Mouse (Mus musculus): ENCODE results near the gene Popdc3. TPM values are rescaled to one million over a fixed set of nuclear protein-coding genes. Genes with fewer than 3 reads are reported as not detected.
A peak's percentile ranks its signal among the peaks of the same experiment; 100 is the strongest.

Gene Popdc3
- polyA plus RNA-seq, 1 experiment from 2014 or later, result 1.2 TPM

DNA sequence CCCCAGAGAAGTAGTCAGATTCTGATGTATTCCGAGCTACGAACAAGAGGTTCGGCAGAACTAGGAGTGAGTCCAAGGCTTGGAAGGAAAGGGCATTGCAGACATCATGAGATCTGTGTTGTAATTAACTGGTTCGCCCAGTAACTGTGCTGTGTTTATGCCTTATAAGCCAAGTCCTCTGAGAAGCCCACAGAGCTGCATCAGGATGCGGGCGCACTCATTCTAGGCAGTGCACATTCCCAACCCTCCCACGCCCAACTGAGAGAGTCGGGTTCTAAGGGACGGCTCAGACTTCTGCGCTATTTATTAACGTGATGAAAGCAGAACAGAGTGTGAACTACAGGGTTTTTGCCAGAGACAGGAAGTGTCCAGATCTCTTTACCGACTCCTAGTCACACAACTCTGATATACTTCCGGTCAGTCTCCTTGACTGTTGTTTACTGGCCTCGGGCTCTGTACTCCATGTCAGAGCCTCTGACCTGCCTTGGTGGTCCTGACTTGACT lies 23.3 kb upstream of the Popdc3 start:
- peaks cover 99% of the 10 kb centered on the region for H3K36me3 ChIP-seq
- no peaks in the 10 kb centered on the region for H3K27me3 ChIP-seq (ENCODE audit: low read depth, poor library complexity, severe bottlenecking)
- 0 out of 2 replicates have a peak, but pooled peaks cover 4% of the 10 kb centered on the region for H3K4me1 ChIP-seq
- DNase-seq (ENCODE audit: low spot score), result no peak
- 94% methylated on average over 14 of the region's 14 CpGs for WGBS
- H3K4me3 ChIP-seq, result no peak overlapping the region
- no peak overlapping the region for H3K27ac ChIP-seq
- no peaks in the 10 kb centered on the region for H3K9me3 ChIP-seq (replicated peaks)

DNA sequence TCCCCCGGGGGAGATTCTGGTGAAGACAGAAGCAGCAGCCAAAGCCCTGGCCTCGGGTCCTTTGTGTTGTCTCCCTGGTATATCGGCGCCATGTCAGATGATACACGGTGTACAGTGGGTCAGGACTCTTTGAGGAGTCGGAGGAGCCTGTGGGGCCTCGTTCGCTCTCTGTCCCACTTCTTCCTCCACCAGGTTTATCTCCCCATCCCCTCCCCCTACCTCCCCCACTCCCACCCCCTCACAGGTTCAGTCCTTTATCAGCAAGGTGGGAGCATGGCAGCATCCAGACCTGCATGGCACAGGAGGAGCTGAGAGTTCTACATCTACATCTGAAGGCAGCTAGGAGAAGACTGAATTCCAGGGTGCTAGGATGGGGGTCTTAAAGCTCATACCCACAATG lies 12.0 kb upstream of the Popdc3 start:
- Histone ChIP-seq H3K4me1 (no peaks in the 10 kb centered on the region), H3K36me3 (peaks cover 3% of the 10 kb centered on the region; the same call in 1 of the 2 replicates), H3K9me3 (replicated peaks) (no peaks in the 10 kb centered on the region), H3K27ac (no peak overlapping the region), H3K4me3 (no peak overlapping the region), H3K27me3 (ENCODE audit: low read depth, poor library complexity, severe bottlenecking) (no peaks in the 10 kb centered on the region)
- no peak for DNase-seq (ENCODE audit: low spot score)
- 95% methylated on average over 8 of the region's 8 CpGs for WGBS

DNA sequence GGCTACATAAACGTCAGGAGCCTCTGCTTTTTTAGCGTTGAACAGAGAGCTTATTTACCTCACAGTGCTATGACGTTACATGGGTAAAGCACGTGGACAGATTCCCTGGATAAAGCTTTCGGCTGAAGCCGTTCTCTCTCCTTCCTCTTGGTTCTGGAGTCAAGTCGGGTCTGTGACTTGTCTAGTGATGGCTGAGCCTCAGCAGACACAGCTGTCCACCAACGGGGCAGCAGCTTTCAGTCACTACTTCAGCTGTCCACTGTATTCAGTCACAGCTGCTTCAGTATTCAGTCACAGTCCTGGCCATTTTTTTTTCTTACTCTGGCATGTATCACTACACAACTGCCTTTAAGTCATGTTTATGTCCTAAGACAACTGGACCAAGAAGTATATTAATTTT lies 4.0 kb upstream of the Popdc3 start:
- DNase-seq (ENCODE audit: low spot score), result no peak

DNA sequence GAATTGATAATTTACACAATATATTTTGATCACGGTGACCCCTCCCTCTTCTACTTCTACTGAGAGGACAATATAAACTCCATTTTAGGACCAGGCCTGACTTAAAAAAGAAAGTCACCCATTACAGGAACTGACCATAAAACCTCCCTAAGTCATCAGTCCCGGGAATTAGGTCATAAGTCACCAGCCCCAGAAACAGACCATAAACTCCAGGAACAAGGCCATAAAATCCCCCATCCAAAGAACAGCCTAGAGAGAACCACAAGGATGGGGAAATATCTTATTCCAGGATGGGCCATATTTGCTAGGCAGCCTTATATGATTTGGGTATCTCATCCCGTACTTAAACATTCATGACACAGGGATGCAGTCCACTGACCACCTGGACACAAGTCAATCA lies 3.6 kb upstream of the Popdc3 start:
- Histone ChIP-seq H3K27ac (no peak overlapping the region), H3K36me3 (no peaks in the 10 kb centered on the region), H3K4me1 (peaks cover 13% of the 10 kb centered on the region), H3K27me3 (ENCODE audit: low read depth, poor library complexity, severe bottlenecking) (no peaks in the 10 kb centered on the region), H3K4me3 (no peak overlapping the region), H3K9me3 (replicated peaks) (0 out of 2 replicates have a peak, but pooled peaks cover 2% of the 10 kb centered on the region)
- WGBS, result 66% methylated on average over 3 of the region's 3 CpGs
- DNase-seq (ENCODE audit: low spot score), result no peak

More for the DNA sequence above, 4.0 kb upstream of the Popdc3 start:
- Histone ChIP-seq H3K27me3 (ENCODE audit: low read depth, poor library complexity, severe bottlenecking) (no peaks in the 10 kb centered on the region), H3K4me1 (peaks cover 13% of the 10 kb centered on the region), H3K36me3 (no peaks in the 10 kb centered on the region), H3K27ac (peak overlapping the region; percentile 58; the same call in 1 of the 2 replicates), H3K4me3 (no peak overlapping the region), H3K9me3 (replicated peaks) (0 out of 2 replicates have a peak, but pooled peaks cover 2% of the 10 kb centered on the region)
- whole genome bisulfite sequencing, result 74% methylated on average over 8 of the region's 8 CpGs

DNA sequence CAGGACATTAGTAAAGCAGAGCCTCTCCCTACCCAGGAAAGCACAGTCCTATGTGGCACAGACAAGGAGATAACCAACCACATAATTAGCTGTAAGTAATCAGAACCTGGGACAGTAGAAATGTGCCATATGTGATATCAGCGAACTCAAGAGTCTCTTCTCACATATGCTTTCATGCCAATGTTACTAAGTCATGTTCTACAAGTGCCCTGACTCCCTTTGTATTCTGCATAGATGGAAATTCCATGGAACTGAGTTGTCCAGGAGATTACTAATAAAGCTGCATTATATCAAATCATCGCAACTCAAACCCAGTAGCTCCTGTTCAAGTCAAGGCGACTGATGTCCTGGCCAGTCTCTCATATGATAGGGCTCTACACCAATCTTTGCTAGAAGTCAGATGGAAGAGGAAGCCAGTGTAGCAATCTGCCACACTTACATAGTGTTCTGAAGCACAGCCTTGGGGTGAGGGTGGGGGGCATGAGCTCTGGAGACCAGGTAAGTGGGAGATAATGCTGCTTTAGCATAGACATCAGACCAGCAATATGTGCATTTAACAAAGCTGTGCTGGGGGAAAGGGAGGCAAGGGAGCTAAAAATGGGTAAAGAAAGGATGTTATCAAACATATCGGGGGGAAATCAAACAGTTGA lies 2.9 kb downstream of the Popdc3 start:
- no peak overlapping the region for H3K4me3 ChIP-seq
- H3K9me3 ChIP-seq (replicated peaks), result no peaks in the 10 kb centered on the region
- no peaks in the 10 kb centered on the region for H3K36me3 ChIP-seq
- WGBS, result 95% methylated on average over 4 of the region's 4 CpGs
- no peak overlapping the region for H3K27ac ChIP-seq
- DNase-seq (ENCODE audit: low spot score), result no peak
- H3K27me3 ChIP-seq (ENCODE audit: low read depth, poor library complexity, severe bottlenecking), result no peaks in the 10 kb centered on the region
- H3K4me1 ChIP-seq, result no peaks in the 10 kb centered on the region

DNA sequence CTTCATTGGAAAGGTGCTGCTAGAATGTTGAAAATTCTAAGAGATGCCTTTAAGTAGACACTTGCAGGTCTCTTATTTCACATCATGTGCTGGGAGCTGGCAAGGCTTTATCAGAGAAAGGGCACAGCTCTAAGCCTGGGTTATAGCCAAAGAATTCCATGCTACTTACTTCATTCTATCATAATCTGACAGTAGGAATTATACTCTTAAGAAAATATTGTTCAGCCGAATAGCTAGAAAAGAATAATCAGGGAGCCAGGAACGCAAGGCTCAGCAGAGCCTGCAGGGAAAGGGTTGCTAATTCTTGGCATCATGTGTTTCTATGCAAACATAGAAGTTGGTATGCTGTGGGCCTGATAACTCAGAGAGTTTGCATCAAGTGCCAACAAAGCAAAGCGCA lies 3.4 kb downstream of the Popdc3 start:
- no peaks in the 10 kb centered on the region for H3K4me1 ChIP-seq
- no peaks in the 10 kb centered on the region for H3K36me3 ChIP-seq
- H3K9me3 ChIP-seq (replicated peaks), result no peaks in the 10 kb centered on the region
- no peak overlapping the region for H3K4me3 ChIP-seq
- no peak overlapping the region for H3K27ac ChIP-seq
- no peak for DNase-seq (ENCODE audit: low spot score)
- 92% methylated on average over 3 of the region's 3 CpGs for WGBS
- no peaks in the 10 kb centered on the region for H3K27me3 ChIP-seq (ENCODE audit: low read depth, poor library complexity, severe bottlenecking)

DNA sequence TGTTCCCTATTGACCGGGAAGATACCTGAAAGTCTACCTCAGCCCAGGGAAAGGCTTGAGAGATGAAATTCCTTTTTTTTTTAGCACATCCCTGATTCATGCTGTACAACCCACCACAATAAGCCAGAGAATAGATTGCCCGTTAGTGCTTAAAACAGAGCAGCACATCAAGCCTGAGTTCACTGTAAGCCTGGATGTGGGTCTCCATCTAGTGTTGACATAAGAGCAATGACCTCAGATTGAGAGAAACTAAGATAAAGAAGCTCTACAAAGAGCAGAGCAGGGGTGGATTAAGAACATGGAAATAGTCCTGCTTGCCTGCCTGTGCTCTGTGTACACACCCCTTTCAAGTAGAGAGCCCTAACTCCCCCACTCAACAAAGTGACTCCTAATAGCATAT lies 7.6 kb downstream of the Popdc3 start:
- no peak overlapping the region for H3K4me3 ChIP-seq
- no peaks in the 10 kb centered on the region for H3K9me3 ChIP-seq (replicated peaks)
- 93% methylated on average over 2 of the region's 2 CpGs for WGBS
- no peak overlapping the region for H3K27ac ChIP-seq
- no peaks in the 10 kb centered on the region for H3K36me3 ChIP-seq
- H3K4me1 ChIP-seq, result peaks cover 8% of the 10 kb centered on the region; the same call in 1 of the 2 replicates
- no peaks in the 10 kb centered on the region for H3K27me3 ChIP-seq (ENCODE audit: low read depth, poor library complexity, severe bottlenecking)
- DNase-seq (ENCODE audit: low spot score), result no peak

DNA sequence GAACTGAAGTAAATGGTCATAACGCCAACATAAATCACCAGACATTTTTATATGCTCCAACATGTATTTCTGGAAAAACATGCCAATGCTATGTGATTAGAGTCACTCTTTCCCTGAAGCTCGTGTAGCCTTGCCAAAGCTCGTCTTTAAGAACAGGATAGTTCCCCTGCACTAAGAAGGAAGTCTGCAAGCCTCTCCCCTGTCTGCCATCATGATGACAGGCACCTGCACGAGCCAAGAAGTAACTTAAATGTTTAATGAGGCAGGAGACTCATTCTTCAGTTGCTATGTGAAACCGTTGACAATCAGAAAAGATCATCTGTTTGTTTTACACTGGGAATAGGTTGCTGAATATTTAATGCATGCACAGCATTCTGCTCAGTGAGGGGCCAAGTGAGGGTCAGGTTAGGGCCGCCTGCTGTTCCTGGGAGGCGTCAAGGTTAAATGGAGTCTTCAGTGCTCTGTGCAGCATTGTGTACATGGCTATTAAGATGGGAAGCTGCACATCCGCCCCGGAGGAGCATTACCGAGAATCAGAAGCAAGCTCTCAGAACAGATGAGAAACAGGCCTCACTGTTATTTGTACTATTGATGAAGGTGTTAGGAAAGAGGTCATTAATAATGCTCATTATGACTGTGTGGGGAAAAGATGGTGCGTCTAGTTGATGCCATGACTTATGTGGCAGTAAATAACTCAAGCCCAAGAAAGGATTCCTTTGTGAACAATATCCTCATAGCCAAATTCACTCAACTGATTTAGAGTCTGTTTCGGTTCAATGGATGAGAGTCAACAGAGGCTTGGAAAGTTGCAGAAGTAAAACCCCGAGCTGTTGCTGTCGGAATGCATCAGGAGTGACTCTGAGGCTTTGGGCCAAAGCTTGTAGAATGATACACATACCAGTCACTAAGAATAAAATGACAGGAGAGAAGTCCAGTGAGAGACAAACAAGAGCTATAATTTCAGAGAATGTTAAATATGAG lies 15.7 kb downstream of the Popdc3 start:
- Histone ChIP-seq H3K9me3 (replicated peaks) (no peaks in the 10 kb centered on the region), H3K4me1 (peaks cover 28% of the 10 kb centered on the region), H3K27ac (no peak overlapping the region; the same call in 1 of the 2 replicates), H3K4me3 (no peak overlapping the region), H3K36me3 (no peaks in the 10 kb centered on the region), H3K27me3 (ENCODE audit: low read depth, poor library complexity, severe bottlenecking) (no peaks in the 10 kb centered on the region)
- DNase-seq (ENCODE audit: low spot score), result no peak
- WGBS, result 54% methylated on average over 14 of the region's 14 CpGs

DNA sequence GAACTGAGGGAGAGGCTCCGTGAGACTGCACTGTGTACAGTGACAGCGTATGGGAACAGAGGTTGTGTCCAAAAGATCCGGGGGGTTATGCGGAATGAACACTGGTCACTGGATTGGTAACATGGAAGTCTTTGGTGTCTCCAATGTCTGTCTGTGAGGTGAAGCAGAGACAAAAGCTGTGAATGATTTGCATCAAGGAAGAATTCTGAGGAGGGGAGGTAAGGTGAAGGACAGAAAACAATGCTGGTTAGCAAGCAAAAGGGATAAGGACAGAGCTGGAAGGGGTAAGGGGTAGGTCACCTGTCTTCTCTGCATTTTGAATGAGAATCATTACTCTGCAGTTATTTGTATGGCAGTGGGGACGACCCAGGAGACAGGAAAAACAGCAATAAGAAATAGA lies 16.6 kb downstream of the Popdc3 start:
- DNase-seq (ENCODE audit: low spot score), result no peak
- WGBS, result 86% methylated on average over 5 of the region's 5 CpGs
- H3K4me3 ChIP-seq, result no peak overlapping the region
- H3K27me3 ChIP-seq (ENCODE audit: low read depth, poor library complexity, severe bottlenecking), result no peaks in the 10 kb centered on the region
- H3K27ac ChIP-seq, result peak overlapping the region; percentile 39; the same call in 1 of the 2 replicates
- no peaks in the 10 kb centered on the region for H3K36me3 ChIP-seq
- no peaks in the 10 kb centered on the region for H3K9me3 ChIP-seq (replicated peaks)
- peaks cover 22% of the 10 kb centered on the region for H3K4me1 ChIP-seq

DNA sequence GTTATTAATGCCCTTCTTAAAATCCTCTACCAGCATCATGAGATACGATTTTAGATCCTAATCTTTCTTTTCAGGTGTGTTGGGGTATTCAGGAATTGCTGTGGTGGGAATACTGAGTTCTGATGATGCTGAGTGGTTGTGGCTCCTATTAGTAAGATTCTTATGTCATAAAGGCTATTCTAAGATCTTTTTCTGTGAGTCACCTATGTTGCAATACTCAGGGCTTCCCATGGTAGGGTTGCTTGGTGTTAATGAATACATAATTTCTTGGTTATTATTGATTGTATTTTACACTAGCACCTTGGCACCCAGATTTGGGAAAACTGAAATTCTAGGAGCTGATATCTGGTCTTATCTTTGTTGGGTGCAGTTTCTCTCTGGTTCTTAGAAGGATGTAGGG lies 26.7 kb downstream of the Popdc3 start:
- DNase-seq (ENCODE audit: low spot score), result no peak
- WGBS, result 56% methylated on average over 1 of the region's 1 CpGs
- Histone ChIP-seq H3K4me3 (no peak overlapping the region), H3K4me1 (no peaks in the 10 kb centered on the region), H3K27me3 (ENCODE audit: low read depth, poor library complexity, severe bottlenecking) (no peaks in the 10 kb centered on the region), H3K36me3 (no peaks in the 10 kb centered on the region), H3K27ac (no peak overlapping the region), H3K9me3 (replicated peaks) (no peaks in the 10 kb centered on the region)

DNA sequence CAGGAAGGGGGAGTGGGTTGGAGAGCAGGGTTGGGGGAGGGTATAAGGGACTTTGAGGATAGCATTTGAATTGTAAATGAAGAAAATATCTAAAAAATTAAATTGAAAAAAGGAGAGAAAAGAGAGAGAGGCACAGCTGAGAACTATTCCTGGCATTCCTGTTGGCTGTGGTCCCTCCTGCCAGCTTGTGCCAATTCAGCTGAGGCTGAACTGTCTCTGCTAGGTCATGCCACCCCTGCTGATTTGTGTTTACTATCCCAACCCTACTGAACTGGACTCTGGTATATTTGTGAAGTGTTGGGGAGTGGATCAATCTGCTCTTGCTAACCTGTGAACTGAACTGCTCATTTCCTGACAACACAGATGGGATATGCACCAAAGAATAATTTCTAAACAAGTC lies 32.3 kb downstream of the Popdc3 start:
- DNase-seq (ENCODE audit: low spot score), result no peak
- Histone ChIP-seq H3K4me1 (no peaks in the 10 kb centered on the region), H3K27me3 (ENCODE audit: low read depth, poor library complexity, severe bottlenecking) (no peaks in the 10 kb centered on the region), H3K27ac (no peak overlapping the region), H3K9me3 (replicated peaks) (no peaks in the 10 kb centered on the region), H3K36me3 (no peaks in the 10 kb centered on the region), H3K4me3 (no peak overlapping the region)

DNA sequence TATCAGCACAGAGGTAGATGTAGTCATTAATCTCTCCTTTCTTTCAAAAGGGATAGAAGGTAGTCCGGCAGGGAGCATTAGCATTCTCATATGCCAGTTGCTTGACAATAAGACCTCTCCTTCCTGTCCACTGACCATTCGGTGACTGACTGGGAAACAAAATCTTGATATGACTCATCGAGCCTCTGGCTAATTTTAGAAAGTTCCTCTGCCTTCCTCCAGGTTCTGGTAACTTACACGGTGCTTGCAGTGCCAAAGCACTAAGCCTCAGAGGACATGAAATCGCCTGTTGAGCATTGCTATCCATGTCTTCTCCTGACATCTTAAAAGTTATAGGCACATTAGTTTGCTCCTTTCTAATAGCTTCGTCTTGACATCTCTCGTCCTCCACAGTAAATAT lies 38.8 kb downstream of the Popdc3 start:
- DNase-seq (ENCODE audit: low spot score), result no peak

DNA sequence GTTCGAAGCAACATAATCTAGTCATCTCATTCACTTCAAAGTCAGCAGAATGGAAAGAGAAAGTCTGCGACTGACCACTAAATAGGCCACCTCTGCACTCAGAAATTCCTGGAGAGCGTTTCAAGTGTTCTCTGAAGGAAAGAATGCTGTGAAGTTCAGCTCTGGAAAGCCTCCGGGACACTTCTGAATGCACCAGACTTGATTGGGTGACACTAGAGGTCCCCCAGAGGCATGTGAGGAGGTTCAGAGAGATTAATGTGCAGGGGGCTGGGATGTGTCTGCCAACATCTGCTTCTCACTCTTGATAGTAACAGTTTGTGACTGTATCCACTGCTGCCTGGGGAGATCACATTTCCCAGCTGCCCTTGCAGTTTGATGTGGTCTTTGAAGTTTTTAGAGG lies 52.1 kb downstream of the Popdc3 start:
- Histone ChIP-seq H3K27me3 (ENCODE audit: low read depth, poor library complexity, severe bottlenecking) (no peaks in the 10 kb centered on the region), H3K27ac (0 out of 2 replicates have a peak overlapping the region, but pooled peaks have one; percentile 9), H3K9me3 (replicated peaks) (no peaks in the 10 kb centered on the region), H3K4me1 (peaks cover 27% of the 10 kb centered on the region), H3K4me3 (no peak overlapping the region), H3K36me3 (no peaks in the 10 kb centered on the region)
- WGBS, result 7% methylated on average over 4 of the region's 4 CpGs
- peak; percentile 78 for DNase-seq (ENCODE audit: low spot score)

More for the DNA sequence above, 38.8 kb downstream of the Popdc3 start:
- Histone ChIP-seq H3K9me3 (replicated peaks) (no peaks in the 10 kb centered on the region), H3K27me3 (ENCODE audit: low read depth, poor library complexity, severe bottlenecking) (no peaks in the 10 kb centered on the region), H3K4me1 (no peaks in the 10 kb centered on the region), H3K4me3 (no peak overlapping the region), H3K27ac (no peak overlapping the region), H3K36me3 (no peaks in the 10 kb centered on the region)
- 89% methylated on average over 7 of the region's 7 CpGs for WGBS
